Mouse (Mus musculus) liver, embryonic 14.5 days (tissue): ENCODE measurements around the gene Ttc39d.

Experiments used
- CTCF ChIP-seq: IDR thresholded peaks from 2 replicates; pipeline ENCODE4 v1.5.1; 2016; ENCODE audit warnings: antibody characterized with exemption, low read depth, control low read depth
- EP300 ChIP-seq: IDR thresholded peaks from 2 replicates; pipeline ENCODE4 v1.6.1; 2016; ENCODE audit warnings: antibody characterized with exemption, low read depth

- TF ChIP-seq EP300 = no peak
- TF ChIP-seq CTCF = no peak
Observed at GRCm38 (mm10) chr17:80166346-80166745, 40.9 kb upstream of the Ttc39d start.
